Mouse (Mus musculus) kidney, embryonic 14.5 days (tissue): ENCODE results near the gene Fgf8. TPM values are rescaled to one million over a fixed set of nuclear protein-coding genes. Genes with fewer than 3 reads are reported as not detected.

Experiments
- ATAC-seq: fragments of 200-750 bp; cut with Nextera tagmentation; 2 replicates; pipeline ENCODE4 v1.8.0; 2017; ENCODE audit warnings: moderate number of reproducible peaks, mild to moderate bottlenecking, moderate TSS enrichment, moderate library complexity; ENCODE audit not compliant: low FRiP score, low TSS enrichment
- H3K27ac ChIP-seq: fragments of 300-500 bp; sonication (generic); 2 replicates; pipeline ENCODE4 v1.5.1; 2014; ENCODE audit warnings: low read depth, mild to moderate bottlenecking, low read length, moderate library complexity, mixed read lengths
- H3K27me3 ChIP-seq: fragments of 300-500 bp; sonication (generic); 2 replicates; pipeline ENCODE4 v1.6.1; 2014; ENCODE audit warnings: mild to moderate bottlenecking, low read length; ENCODE audit not compliant: control insufficient read depth, insufficient read depth
- H3K36me3 ChIP-seq: fragments of 300-500 bp; sonication (generic); 2 replicates; pipeline ENCODE4 v1.6.1; 2014; ENCODE audit warnings: low read length, mixed read lengths; ENCODE audit not compliant: control insufficient read depth, insufficient read depth
- H3K4me1 ChIP-seq: fragments of 300-500 bp; sonication (generic); 2 replicates; pipeline ENCODE4 v1.6.1; 2014; ENCODE audit warnings: low read length, mixed read lengths; ENCODE audit not compliant: control insufficient read depth, insufficient read depth
- H3K4me2 ChIP-seq: fragments of 300-500 bp; sonication (generic); replicated peaks from 2 replicates; pipeline ENCODE4 v1.6.1; 2014; ENCODE audit warnings: low read depth, mild to moderate bottlenecking, low read length
- H3K4me3 ChIP-seq: fragments of 300-500 bp; sonication (generic); 2 replicates; pipeline ENCODE4 v1.5.1; 2014; ENCODE audit warnings: mild to moderate bottlenecking, low read length
- H3K9ac ChIP-seq: fragments of 300-500 bp; sonication (generic); 2 replicates; pipeline ENCODE4 v1.6.1; 2014; ENCODE audit warnings: low read depth, mild to moderate bottlenecking, low read length, moderate library complexity
- H3K9me3 ChIP-seq: fragments of 300-500 bp; sonication (generic); 2 replicates; pipeline ENCODE4 v1.6.1; 2016; ENCODE audit warnings: low read length; ENCODE audit not compliant: control insufficient read depth
- WGBS: fragments of 180-500 bp; shearing (Covaris S2); extraction: QIAGEN DNeasy Blood & Tissue Kit; methylation state at CpG from one replicate; pipeline ENCODE4 v1.1.7; 2014; 5-methylcytosine and 5-hydroxymethylcytosine counted together
- polyA plus RNA-seq: library from polyadenylated mRNA; unstranded; fragments of >200 nt; fragmentation: Nextera tagmentation; extraction: Ambion mirVana; gene quantifications from 2 replicates; pipeline ENCODE4 v1.2.1, GENCODE M21; 2014

Fgf8 gene
- polyA plus RNA-seq, 1 experiment from 2014 or later = 25.1 TPM

- H3K36me3 ChIP-seq = peaks cover 17% of the 10 kb centered on the region
- peak within 1 kb of the TSS; percentile 70 for H3K4me2 ChIP-seq
- no peaks in the 10 kb centered on the region for H3K27me3 ChIP-seq
- H3K9ac ChIP-seq = peak within 1 kb of the TSS; percentile 86
- no peaks in the 10 kb centered on the region for H3K9me3 ChIP-seq
- peaks cover 14% of the 10 kb centered on the region for H3K4me1 ChIP-seq
- H3K4me3 ChIP-seq = peak within 1 kb of the TSS; percentile 76
- under 1% methylated on average over 62 of the region's 71 CpGs for WGBS
- ATAC-seq = peak; percentile 98
- peak within 1 kb of the TSS; percentile 97 for H3K27ac ChIP-seq
Observed at GRCm38 (mm10) chr19:45783181-45783932, 40.6 kb upstream of the Fgf8 start, which contains the start of gene Mgea5. Mgea5 (minus strand) TSS chr19:45783837.

- under 1% methylated on average over 36 of the region's 36 CpGs for WGBS
- Histone ChIP-seq H3K9ac (peak overlapping the region; percentile 86), H3K36me3 (peaks cover 26% of the 10 kb centered on the region), H3K4me1 (peaks cover 14% of the 10 kb centered on the region), H3K4me3 (peak overlapping the region; percentile 76), H3K9me3 (no peaks in the 10 kb centered on the region), H3K27me3 (no peaks in the 10 kb centered on the region), H3K27ac (peak overlapping the region; percentile 97), H3K4me2 (peak overlapping the region; percentile 44)
- peak; percentile 68 for ATAC-seq
Observed at GRCm38 (mm10) chr19:45782315-45783001, 39.7 kb upstream of the Fgf8 start.

GRCm38 (mm10) chr19:45781676-45782075 is 39.0 kb upstream of the Fgf8 start:
- Histone ChIP-seq H3K36me3 (peaks cover 33% of the 10 kb centered on the region), H3K27me3 (no peaks in the 10 kb centered on the region), H3K4me1 (peaks cover 14% of the 10 kb centered on the region), H3K4me2 (peak overlapping the region; percentile 44), H3K4me3 (peak overlapping the region; percentile 76), H3K27ac (no peak overlapping the region), H3K9me3 (no peaks in the 10 kb centered on the region), H3K9ac (peak overlapping the region; percentile 86; the same call in 1 of the 2 replicates)
- WGBS = 61% methylated on average over 8 of the region's 8 CpGs
- no peak for ATAC-seq

GRCm38 (mm10) chr19:45780350-45780915 is 37.7 kb upstream of the Fgf8 start:
- Histone ChIP-seq H3K4me3 (no peak overlapping the region), H3K9ac (no peak overlapping the region), H3K9me3 (no peaks in the 10 kb centered on the region), H3K36me3 (peaks cover 46% of the 10 kb centered on the region), H3K27me3 (no peaks in the 10 kb centered on the region), H3K4me1 (peaks cover 14% of the 10 kb centered on the region), H3K27ac (no peak overlapping the region), H3K4me2 (no peak overlapping the region)
- ATAC-seq = no peak
- WGBS = 85% methylated on average over 13 of the region's 13 CpGs

DNA sequence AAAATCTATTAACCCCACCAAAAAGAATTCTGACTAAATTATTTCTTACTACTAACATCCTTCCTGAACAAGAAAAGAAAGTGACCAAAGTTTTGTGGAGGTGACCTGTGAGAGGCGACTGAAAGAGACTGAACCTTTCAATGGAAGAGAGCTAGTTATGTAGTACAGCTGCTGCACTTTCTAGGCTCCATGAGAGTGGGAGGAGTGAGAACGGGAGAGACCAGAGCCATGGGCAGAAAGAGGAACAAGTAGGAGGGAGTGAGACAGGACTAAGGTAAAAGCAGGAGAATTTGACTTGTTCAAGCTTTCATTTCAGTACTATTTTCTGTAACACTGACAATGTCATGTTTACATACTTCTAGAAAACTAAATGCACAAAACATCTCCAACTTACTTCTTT is 32.8 kb upstream of the Fgf8 start:
- H3K4me1 ChIP-seq = no peaks in the 10 kb centered on the region
- H3K27ac ChIP-seq = no peak overlapping the region
- H3K4me2 ChIP-seq = no peak overlapping the region
- H3K9me3 ChIP-seq = no peaks in the 10 kb centered on the region
- 76% methylated on average over 2 of the region's 2 CpGs for WGBS
- H3K36me3 ChIP-seq = peaks cover 94% of the 10 kb centered on the region
- no peak overlapping the region for H3K9ac ChIP-seq
- no peak overlapping the region for H3K4me3 ChIP-seq
- ATAC-seq = no peak
- H3K27me3 ChIP-seq = no peaks in the 10 kb centered on the region

DNA sequence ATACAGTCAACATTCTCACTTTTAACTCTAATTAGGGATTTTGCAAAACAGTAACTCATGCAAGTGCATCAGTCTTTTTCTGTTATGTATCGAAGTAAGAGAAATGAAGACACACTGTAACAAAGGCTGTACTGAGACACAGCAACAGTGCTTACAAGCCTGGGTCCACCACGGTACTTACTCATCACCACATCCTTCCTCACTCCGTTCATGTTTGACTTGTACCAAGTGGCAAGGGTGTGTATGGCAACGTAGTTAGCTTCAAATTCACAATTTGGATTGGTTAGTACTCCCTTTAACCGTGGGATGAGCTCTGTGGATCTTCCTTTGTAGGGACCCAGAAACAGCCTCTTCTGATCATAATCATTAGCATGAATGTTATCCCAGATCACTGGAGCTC is 28.8 kb upstream of the Fgf8 start:
- no peak for ATAC-seq
- H3K36me3 ChIP-seq = peaks cover 98% of the 10 kb centered on the region
- H3K4me2 ChIP-seq = no peak overlapping the region
- no peaks in the 10 kb centered on the region for H3K9me3 ChIP-seq
- H3K9ac ChIP-seq = no peak overlapping the region
- no peaks in the 10 kb centered on the region for H3K27me3 ChIP-seq
- no peaks in the 10 kb centered on the region for H3K4me1 ChIP-seq
- no peak overlapping the region for H3K27ac ChIP-seq
- 90% methylated on average over 5 of the region's 5 CpGs for WGBS
- H3K4me3 ChIP-seq = no peak overlapping the region

- WGBS = 88% methylated on average over 3 of the region's 3 CpGs
- ATAC-seq = no peak
- Histone ChIP-seq H3K27ac (no peak overlapping the region), H3K4me1 (no peaks in the 10 kb centered on the region), H3K9ac (no peak overlapping the region), H3K4me3 (no peak overlapping the region), H3K36me3 (peaks cover 94% of the 10 kb centered on the region), H3K9me3 (no peaks in the 10 kb centered on the region), H3K27me3 (no peaks in the 10 kb centered on the region), H3K4me2 (no peak overlapping the region)
Observed at GRCm38 (mm10) chr19:45760810-45761209, 18.1 kb upstream of the Fgf8 start.

GRCm38 (mm10) chr19:45758671-45759070 is 16.0 kb upstream of the Fgf8 start:
- 91% methylated on average over 5 of the region's 5 CpGs for WGBS
- Histone ChIP-seq H3K36me3 (peaks cover 94% of the 10 kb centered on the region), H3K27me3 (no peaks in the 10 kb centered on the region), H3K4me1 (no peaks in the 10 kb centered on the region), H3K4me2 (no peak overlapping the region), H3K4me3 (no peak overlapping the region), H3K9me3 (no peaks in the 10 kb centered on the region), H3K9ac (no peak overlapping the region), H3K27ac (no peak overlapping the region)
- ATAC-seq = no peak

- Histone ChIP-seq H3K4me2 (no peak overlapping the region), H3K36me3 (peaks cover 68% of the 10 kb centered on the region), H3K4me3 (no peak overlapping the region), H3K9me3 (no peaks in the 10 kb centered on the region), H3K27me3 (no peaks in the 10 kb centered on the region), H3K27ac (no peak overlapping the region), H3K9ac (no peak overlapping the region), H3K4me1 (0 out of 2 replicates have a peak, but pooled peaks cover 5% of the 10 kb centered on the region)
- no peak for ATAC-seq
- WGBS = 73% methylated on average over 3 of the region's 3 CpGs
Observed at GRCm38 (mm10) chr19:45753551-45753950, 10.8 kb upstream of the Fgf8 start.
